Mouse (Mus musculus): ENCODE results near the gene Ccdc59.

GRCm38 (mm10) chr10:105793776-105794552, 46.9 kb upstream of the Ccdc59 start:
- no peak for TF ChIP-seq CTCF (IDR thresholded peaks at IDR 0.05; ENCODE audit: control insufficient read depth, insufficient read depth, insufficient read length)
- no peak for TF ChIP-seq FOSL1 (IDR thresholded peaks at IDR 0.05; ENCODE audit: insufficient read depth, low read length, poor library complexity, severe bottlenecking)
- no peak for TF ChIP-seq CEBPB (IDR thresholded peaks at IDR 0.05; ENCODE audit: low read depth)
